Mouse (Mus musculus): ENCODE measurements around the gene Tigd2. TPM values are rescaled to one million over a fixed set of nuclear protein-coding genes. Genes with fewer than 3 reads are reported as not detected.
"Not testable (repeated sequence)": the region's sequence is repeated elsewhere in the genome, so short reads cannot be mapped to it uniquely, and the experiment has no call there.

Tigd2 gene
- polyA plus RNA-seq, 1 experiment from 2014 or later = 13.6 TPM

DNA sequence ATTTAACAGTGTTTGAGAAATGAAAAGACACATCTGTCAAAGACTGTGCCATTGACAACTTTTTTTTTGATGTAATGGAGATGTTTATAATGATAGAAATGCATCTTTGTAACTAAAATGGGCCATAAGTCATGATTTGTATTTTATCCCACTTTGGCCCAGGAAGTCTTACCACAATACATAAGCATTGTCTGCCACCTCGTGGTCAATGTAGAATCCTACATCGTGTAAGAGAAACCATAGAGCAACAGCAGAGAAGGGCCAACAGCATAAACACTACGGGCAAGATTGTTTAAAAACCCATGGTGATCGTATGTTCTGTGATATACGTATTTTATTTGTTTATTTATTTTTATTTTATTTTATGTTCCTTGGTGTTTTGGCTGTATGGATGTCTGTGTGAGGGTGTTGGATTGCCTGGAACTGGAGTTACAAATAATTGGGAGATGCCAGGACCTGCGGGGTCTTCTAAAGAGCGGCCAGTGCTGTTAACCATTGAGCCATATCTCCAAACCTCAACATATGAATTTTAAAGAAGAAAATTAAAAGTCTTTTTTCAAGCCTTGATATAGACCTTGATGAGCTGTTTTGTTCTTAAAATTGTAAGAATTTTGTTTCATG is 28.2 kb upstream of the Tigd2 start:
- Histone ChIP-seq H3K9ac (replicated peaks; ENCODE audit: low read length) (no peak overlapping the region), H3K27me3 (ENCODE audit: control insufficient read depth, insufficient read depth, low read length) (no peaks in the 10 kb centered on the region), H3K4me1 (ENCODE audit: control insufficient read depth, insufficient read depth, low read length) (no peaks in the 10 kb centered on the region), H3K4me2 (ENCODE audit: low read length) (no peak overlapping the region), H3K36me3 (ENCODE audit: control insufficient read depth, insufficient read depth, low read length) (no peaks in the 10 kb centered on the region), H3K27ac (replicated peaks; ENCODE audit: low read depth, low read length) (no peak overlapping the region), H3K4me3 (replicated peaks; ENCODE audit: low read depth, low read length) (no peak overlapping the region), H3K9me3 (ENCODE audit: control insufficient read depth, low read length) (no peaks in the 10 kb centered on the region)
- peak; percentile 82 for ATAC-seq (ENCODE audit: low FRiP score, low TSS enrichment)
- DNase-seq = peak; percentile 91
- 48% methylated on average over 7 of the region's 7 CpGs for WGBS

DNA sequence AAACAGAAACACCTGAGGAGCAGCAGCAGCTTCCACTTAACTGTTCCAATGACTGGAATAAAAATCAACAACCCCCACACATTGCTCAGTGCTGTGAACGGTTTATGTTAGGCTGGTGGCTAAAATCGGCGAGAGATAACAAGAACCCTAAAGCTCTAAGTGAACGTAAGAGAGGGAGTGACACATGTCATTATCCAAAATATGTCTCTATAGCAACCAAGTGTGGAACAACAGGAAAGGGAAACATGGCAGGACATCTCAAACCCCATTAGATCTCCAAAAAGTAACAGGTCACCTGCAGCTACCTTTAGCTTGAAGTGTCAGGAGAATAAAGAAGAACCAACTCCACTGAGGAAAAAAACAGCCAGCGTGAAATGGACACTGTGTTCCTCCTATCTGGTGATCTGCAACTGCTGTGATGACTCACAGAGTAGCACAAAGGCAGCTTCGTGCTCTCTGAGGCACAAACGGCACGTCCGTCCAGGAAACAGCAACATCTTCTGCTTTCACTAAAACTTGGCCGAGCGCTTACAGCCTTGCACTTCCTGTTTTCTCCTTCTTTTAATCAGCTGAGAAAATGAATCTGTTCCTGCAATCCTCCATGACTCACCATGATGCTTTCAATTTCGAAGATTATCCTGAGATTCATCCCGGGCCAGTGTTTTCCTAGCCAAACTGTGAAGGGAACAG is 23.5 kb upstream of the Tigd2 start:
- Histone ChIP-seq H3K36me3 (ENCODE audit: control insufficient read depth, insufficient read depth, low read length) (no peaks in the 10 kb centered on the region), H3K27ac (replicated peaks; ENCODE audit: low read depth, low read length) (no peak overlapping the region), H3K27me3 (ENCODE audit: control insufficient read depth, insufficient read depth, low read length) (no peaks in the 10 kb centered on the region), H3K9me3 (ENCODE audit: control insufficient read depth, low read length) (no peaks in the 10 kb centered on the region), H3K4me1 (ENCODE audit: control insufficient read depth, insufficient read depth, low read length) (no peaks in the 10 kb centered on the region), H3K4me2 (ENCODE audit: low read length) (no peak overlapping the region), H3K4me3 (replicated peaks; ENCODE audit: low read depth, low read length) (no peak overlapping the region), H3K9ac (replicated peaks; ENCODE audit: low read length) (no peak overlapping the region)
- DNase-seq (no peak), ATAC-seq (ENCODE audit: low FRiP score, low TSS enrichment) (no peak)
- WGBS = 80% methylated on average over 13 of the region's 13 CpGs

DNA sequence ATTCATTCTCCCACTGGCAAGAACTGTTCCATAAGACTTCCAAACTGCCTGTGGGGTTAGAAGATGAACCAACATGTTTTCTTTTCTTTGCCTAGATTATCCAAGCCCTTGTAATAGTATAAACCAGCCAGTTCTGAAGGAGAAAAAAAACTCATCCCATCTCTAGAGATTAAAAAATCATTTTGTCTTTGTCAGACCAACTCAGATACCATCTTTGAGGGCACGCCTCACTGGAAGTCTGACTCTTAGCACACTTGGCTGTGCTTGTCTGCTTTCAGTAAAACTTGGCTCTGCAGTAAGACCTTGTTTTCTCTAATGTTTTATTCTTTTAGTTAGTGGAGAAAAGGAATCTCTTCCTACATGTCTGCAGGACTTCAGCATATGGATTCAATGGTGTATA is 18.7 kb upstream of the Tigd2 start:
- H3K4me1 ChIP-seq (ENCODE audit: control insufficient read depth, insufficient read depth, low read length) = no peaks in the 10 kb centered on the region
- no peaks in the 10 kb centered on the region for H3K36me3 ChIP-seq (ENCODE audit: control insufficient read depth, insufficient read depth, low read length)
- no peak overlapping the region for H3K9ac ChIP-seq (replicated peaks; ENCODE audit: low read length)
- no peak overlapping the region for H3K4me3 ChIP-seq (replicated peaks; ENCODE audit: low read depth, low read length)
- DNase-seq (no peak), ATAC-seq (ENCODE audit: low FRiP score, low TSS enrichment) (no peak)
- no peak overlapping the region for H3K4me2 ChIP-seq (ENCODE audit: low read length)
- no peaks in the 10 kb centered on the region for H3K27me3 ChIP-seq (ENCODE audit: control insufficient read depth, insufficient read depth, low read length)
- WGBS = 87% methylated on average over 1 of the region's 1 CpGs
- no peaks in the 10 kb centered on the region for H3K9me3 ChIP-seq (ENCODE audit: control insufficient read depth, low read length)
- no peak overlapping the region for H3K27ac ChIP-seq (replicated peaks; ENCODE audit: low read depth, low read length)

DNA sequence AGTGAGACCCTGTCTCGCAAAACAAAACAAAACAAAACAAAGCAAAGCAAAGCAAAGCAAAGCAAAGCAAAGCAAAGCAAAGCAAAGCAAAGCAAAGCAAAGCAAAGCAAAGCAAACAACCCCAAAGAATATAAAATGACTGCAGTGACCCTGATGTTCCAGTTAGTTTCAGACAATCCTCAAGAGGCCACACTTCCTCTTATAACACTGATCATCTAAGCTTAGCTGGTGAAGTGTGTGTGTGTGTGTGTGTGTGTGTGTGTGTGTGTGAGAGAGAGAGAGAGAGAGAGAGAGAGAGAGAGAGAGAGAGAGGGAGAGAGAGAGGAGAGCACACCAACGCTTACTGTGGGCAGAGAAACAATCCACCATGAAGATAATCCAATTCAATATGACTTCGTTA is 14.2 kb upstream of the Tigd2 start:
- H3K4me2 ChIP-seq (ENCODE audit: low read length); H3K9me3 ChIP-seq (ENCODE audit: control insufficient read depth, low read length); DNase-seq; H3K27me3 ChIP-seq (ENCODE audit: control insufficient read depth, insufficient read depth, low read length); ATAC-seq (ENCODE audit: low FRiP score, low TSS enrichment); H3K4me1 ChIP-seq (ENCODE audit: control insufficient read depth, insufficient read depth, low read length); H3K27ac ChIP-seq (replicated peaks; ENCODE audit: low read depth, low read length); H3K4me3 ChIP-seq (replicated peaks; ENCODE audit: low read depth, low read length); H3K36me3 ChIP-seq (ENCODE audit: control insufficient read depth, insufficient read depth, low read length); H3K9ac ChIP-seq (replicated peaks; ENCODE audit: low read length): not testable (repeated sequence)
- WGBS = 77% methylated on average over 3 of the region's 3 CpGs

DNA sequence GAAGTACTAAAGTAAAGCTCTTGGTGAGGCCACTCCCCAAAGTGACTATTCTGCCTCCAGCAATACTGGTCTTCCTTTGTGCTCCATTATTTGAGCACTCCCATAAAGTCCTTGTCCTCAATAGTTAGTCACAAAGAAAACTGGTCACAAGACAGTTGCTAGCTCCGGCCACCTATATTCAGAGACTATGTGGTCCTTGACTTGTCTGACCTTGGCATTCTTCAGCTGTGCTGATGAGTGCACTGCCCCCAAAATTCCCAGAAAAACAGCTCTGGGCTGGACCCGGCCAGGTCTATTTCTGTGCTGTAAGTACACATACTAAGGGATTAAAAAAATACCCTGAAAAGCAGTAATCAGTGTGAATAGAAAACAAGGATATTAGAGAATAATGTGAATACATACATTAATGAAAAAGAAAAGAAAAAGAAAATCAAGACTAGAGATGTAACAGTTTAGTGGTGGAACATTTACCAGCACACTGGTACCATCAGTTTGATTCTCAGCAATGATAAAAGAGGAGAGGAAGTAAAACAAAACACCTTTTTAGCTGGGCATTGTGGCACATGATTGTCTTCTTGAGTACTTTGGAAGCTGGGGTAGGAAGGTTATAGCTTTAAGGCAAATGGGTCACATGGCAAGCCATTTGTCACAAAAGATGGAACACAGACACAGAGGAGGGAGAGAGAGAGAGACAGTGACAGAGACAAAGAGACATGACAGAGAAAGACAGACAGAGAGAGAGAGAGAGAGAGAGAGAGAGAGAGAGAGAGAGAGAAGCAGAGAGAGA is 12.6 kb upstream of the Tigd2 start:
- Histone ChIP-seq H3K27ac (replicated peaks; ENCODE audit: low read depth, low read length) (no peak overlapping the region), H3K36me3 (ENCODE audit: control insufficient read depth, insufficient read depth, low read length) (no peaks in the 10 kb centered on the region), H3K9me3 (ENCODE audit: control insufficient read depth, low read length) (no peaks in the 10 kb centered on the region), H3K4me1 (ENCODE audit: control insufficient read depth, insufficient read depth, low read length) (no peaks in the 10 kb centered on the region), H3K4me3 (replicated peaks; ENCODE audit: low read depth, low read length) (no peak overlapping the region), H3K4me2 (ENCODE audit: low read length) (no peak overlapping the region), H3K9ac (replicated peaks; ENCODE audit: low read length) (no peak overlapping the region), H3K27me3 (ENCODE audit: control insufficient read depth, insufficient read depth, low read length) (no peaks in the 10 kb centered on the region)
- ATAC-seq (ENCODE audit: low FRiP score, low TSS enrichment) (no peak), DNase-seq (no peak)
- 57% methylated on average over 2 of the region's 2 CpGs for WGBS

DNA sequence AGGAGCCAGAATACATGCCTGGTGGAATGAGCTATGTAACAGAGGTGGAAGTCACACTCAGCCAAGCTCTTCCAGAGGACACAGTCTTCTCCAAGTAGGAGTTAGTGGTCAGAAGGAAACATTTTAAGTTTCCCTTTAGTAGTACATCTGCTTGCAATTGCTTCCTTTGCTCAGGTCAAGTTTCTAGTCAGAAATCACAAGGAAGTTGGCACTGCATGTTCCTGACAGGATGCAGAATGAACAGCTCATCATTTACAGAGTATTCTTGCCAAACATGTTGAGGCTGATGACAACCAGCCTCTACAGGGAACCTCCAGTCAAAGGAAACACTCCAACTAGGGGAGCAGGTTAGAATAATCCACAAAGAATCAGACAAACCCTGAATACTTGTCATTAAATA is 11.9 kb upstream of the Tigd2 start:
- Histone ChIP-seq H3K4me3 (replicated peaks; ENCODE audit: low read depth, low read length) (no peak overlapping the region), H3K27ac (replicated peaks; ENCODE audit: low read depth, low read length) (no peak overlapping the region), H3K9me3 (ENCODE audit: control insufficient read depth, low read length) (no peaks in the 10 kb centered on the region), H3K36me3 (ENCODE audit: control insufficient read depth, insufficient read depth, low read length) (no peaks in the 10 kb centered on the region), H3K27me3 (ENCODE audit: control insufficient read depth, insufficient read depth, low read length) (no peaks in the 10 kb centered on the region), H3K4me2 (ENCODE audit: low read length) (no peak overlapping the region), H3K9ac (replicated peaks; ENCODE audit: low read length) (no peak overlapping the region), H3K4me1 (ENCODE audit: control insufficient read depth, insufficient read depth, low read length) (no peaks in the 10 kb centered on the region)
- DNase-seq = no peak
- ATAC-seq (ENCODE audit: low FRiP score, low TSS enrichment) = no peak

DNA sequence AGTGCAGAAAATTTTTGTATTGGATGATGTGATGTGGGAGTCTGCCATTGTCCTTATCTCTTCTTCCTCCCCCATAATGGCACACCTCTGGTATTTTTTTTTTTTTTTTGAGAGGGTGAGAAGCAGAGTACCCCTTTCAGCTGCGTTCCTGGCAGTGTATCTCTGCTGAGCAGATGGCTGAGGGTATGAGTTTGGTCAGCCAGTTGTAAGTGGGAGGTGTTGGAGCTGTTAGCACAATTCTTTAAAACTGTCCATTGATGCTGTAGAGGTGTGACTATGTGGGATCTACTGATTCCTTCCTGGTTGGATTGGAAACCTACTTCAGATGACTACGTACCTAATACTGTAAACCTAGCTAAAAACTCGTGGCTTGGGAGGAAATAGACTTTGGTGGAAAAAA is 10.3 kb upstream of the Tigd2 start:
- ATAC-seq (ENCODE audit: low FRiP score, low TSS enrichment) (no peak), DNase-seq (no peak)
- Histone ChIP-seq H3K9ac (replicated peaks; ENCODE audit: low read length) (no peak overlapping the region), H3K27ac (replicated peaks; ENCODE audit: low read depth, low read length) (no peak overlapping the region), H3K4me3 (replicated peaks; ENCODE audit: low read depth, low read length) (no peak overlapping the region), H3K9me3 (ENCODE audit: control insufficient read depth, low read length) (no peaks in the 10 kb centered on the region), H3K4me1 (ENCODE audit: control insufficient read depth, insufficient read depth, low read length) (no peaks in the 10 kb centered on the region), H3K4me2 (ENCODE audit: low read length) (no peak overlapping the region), H3K36me3 (ENCODE audit: control insufficient read depth, insufficient read depth, low read length) (no peaks in the 10 kb centered on the region), H3K27me3 (ENCODE audit: control insufficient read depth, insufficient read depth, low read length) (no peaks in the 10 kb centered on the region)
- 82% methylated on average over 3 of the region's 3 CpGs for WGBS

DNA sequence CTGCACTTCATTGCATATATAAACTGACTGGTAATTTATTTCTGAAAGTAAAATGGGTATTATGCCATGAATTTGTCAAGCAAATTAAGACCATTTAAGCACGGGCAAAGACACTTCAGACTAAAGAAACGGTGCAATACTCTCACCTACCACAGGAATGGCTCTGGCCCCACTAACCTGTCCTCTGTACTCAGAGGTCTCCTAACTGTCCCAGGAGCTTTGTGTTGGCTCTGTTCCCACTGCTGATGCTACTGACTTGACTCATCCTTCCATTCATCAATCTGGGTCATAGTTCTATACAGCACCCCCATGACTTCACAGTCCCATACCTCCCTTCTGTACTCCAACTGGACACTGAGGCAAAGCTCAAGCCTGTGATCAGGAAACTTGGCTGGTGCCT is 9.6 kb upstream of the Tigd2 start:
- ATAC-seq (ENCODE audit: low FRiP score, low TSS enrichment) = no peak
- Histone ChIP-seq H3K4me1 (ENCODE audit: control insufficient read depth, insufficient read depth, low read length) (no peaks in the 10 kb centered on the region), H3K27ac (replicated peaks; ENCODE audit: low read depth, low read length) (no peak overlapping the region), H3K36me3 (ENCODE audit: control insufficient read depth, insufficient read depth, low read length) (no peaks in the 10 kb centered on the region), H3K9me3 (ENCODE audit: control insufficient read depth, low read length) (no peaks in the 10 kb centered on the region), H3K9ac (replicated peaks; ENCODE audit: low read length) (no peak overlapping the region), H3K27me3 (ENCODE audit: control insufficient read depth, insufficient read depth, low read length) (no peaks in the 10 kb centered on the region), H3K4me3 (replicated peaks; ENCODE audit: low read depth, low read length) (no peak overlapping the region), H3K4me2 (ENCODE audit: low read length) (no peak overlapping the region)
- DNase-seq = no peak
- WGBS = 92% methylated on average over 2 of the region's 2 CpGs

DNA sequence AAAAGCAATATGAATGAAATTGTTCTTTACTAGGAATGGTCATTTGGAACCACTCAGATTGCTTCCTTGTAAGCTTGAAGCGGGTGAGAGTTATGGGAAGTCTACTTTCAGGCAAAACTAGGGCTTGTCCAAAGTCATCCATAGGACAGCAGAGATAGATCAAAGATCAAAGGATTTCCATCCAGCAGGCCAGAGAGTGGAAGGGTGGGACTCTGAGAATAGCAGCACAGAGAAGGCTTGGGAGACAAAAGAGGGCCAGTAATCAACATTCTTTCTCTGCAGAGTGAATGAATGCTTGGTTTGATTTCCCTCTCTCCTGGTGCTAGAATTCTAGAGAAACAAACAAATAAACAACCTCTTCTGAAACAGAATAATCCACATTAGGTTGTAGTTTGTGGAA is 1.1 kb upstream of the Tigd2 start:
- no peak overlapping the region for H3K4me3 ChIP-seq (replicated peaks; ENCODE audit: low read depth, low read length)
- ATAC-seq (ENCODE audit: low FRiP score, low TSS enrichment) = no peak
- WGBS = 97% methylated on average over 1 of the region's 1 CpGs

More for the DNA sequence above, 1.1 kb upstream of the Tigd2 start:
- DNase-seq = no peak
- H3K9ac ChIP-seq (replicated peaks; ENCODE audit: low read length) = no peak overlapping the region
- H3K27ac ChIP-seq (replicated peaks; ENCODE audit: low read depth, low read length) = no peak overlapping the region
- H3K27me3 ChIP-seq (ENCODE audit: control insufficient read depth, insufficient read depth, low read length) = no peaks in the 10 kb centered on the region
- peaks cover 5% of the 10 kb centered on the region for H3K4me1 ChIP-seq (ENCODE audit: control insufficient read depth, insufficient read depth, low read length)
- no peaks in the 10 kb centered on the region for H3K36me3 ChIP-seq (ENCODE audit: control insufficient read depth, insufficient read depth, low read length)
- no peak overlapping the region for H3K4me2 ChIP-seq (ENCODE audit: low read length)
- no peaks in the 10 kb centered on the region for H3K9me3 ChIP-seq (ENCODE audit: control insufficient read depth, low read length)
